Mouse (Mus musculus): ENCODE measurements at regions not wholly inside any gene's neighbourhood (a gene's known extent, or its start where the extent isn't known, plus 50 kb on each side); places are given as distances from the start of the nearest gene placed in this dataset.
A peak's percentile ranks its signal among the peaks of the same experiment; 100 is the strongest.

DNA sequence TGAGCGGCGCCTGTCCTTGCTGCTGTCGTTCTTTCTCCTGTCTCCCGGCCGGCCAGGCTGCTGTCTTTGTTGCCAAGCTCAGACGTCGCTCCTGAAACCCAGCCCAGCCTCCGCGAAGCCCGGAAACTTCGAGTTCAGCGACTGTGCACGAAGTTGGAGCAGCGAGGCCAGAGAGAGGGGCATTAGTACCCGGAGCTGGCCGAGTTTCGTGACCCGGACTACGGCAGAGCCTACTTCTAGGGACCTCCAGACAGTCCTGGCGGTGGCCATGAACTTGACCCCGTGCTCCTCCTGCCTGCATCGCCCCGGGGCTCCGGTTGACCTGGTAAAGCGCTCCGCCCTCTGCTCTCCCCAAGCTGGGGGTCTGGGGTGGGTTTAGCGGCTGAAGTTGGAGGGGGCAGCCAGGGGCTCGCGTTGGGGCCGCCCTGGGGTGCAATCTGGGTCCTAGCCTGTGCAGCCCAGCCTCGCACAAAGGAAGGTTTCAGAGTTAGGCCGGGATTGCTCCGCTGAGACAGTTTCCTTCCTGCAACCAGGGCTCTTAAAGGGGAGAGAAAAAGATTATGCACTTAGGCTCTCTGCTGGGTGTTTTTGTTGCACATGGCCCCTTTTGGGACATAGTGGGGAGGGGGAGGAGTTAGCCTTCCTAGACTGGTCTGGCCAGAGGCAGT lies 63.8 kb upstream of the Wnt7b start:
- peak; percentile 22; the same call in 1 of the 2 replicates for TF ChIP-seq CTCF (IDR thresholded peaks at IDR 0.05; ENCODE audit: borderline replicate concordance, control insufficient read depth, extremely low read depth, insufficient read depth, low read length, poor library complexity)
- TF ChIP-seq POLR2A (IDR thresholded peaks at IDR 0.05; ENCODE audit: control insufficient read depth, extremely low read depth, insufficient read depth, low read length, poor library complexity), result no peak
